Mouse (Mus musculus) retina, postnatal 7 days (tissue): ENCODE measurements around the gene Elmo3.

ENCODE experiments used
- DNase-seq: peaks from one replicate; pipeline ENCODE4 v3.0.0-alpha.2; 2012; ENCODE audit warnings: low read depth, low spot score

The Elmo3 gene

DNA sequence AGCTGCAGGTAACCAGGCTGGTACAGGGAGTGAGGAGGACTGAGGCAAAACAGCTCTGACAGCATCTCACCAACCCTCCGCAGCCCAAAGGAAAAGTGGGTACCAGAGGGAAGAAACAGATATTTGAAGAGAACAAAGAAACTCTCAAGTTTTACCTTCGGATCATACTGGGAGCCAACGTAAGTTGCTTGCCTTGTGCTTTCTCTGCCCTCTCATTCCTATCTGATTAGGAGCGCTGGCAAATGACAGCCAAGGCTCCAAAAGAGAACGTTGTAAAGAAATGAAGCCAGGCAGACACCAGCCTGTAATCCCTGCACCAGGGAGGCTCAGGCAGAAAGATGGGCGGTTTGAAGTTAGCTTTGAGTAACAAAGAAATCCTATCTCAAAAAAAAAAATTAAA, 21.6 kb downstream of the Elmo3 start:
- no peak for DNase-seq

DNA sequence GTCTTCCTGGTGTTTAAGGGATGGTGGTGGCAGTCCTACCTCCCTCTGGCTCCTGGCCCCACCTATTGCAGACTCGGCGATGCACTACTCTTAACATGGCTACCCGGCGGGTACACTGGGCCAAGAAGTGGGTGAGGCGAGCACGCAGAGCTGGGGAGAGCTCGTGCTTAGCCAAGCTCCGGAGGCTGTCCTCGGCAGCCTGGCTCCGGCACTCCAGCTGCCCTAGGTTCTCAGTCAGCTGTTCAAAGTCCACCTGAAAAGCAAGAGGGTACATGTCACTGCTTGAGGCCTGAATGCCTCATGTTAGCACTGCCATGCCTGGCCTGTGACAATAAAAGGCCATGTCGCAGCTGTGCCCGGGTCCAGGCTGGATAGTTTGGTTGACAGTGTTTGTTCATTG, 24.9 kb downstream of the Elmo3 start:
- DNase-seq, result no peak

DNA sequence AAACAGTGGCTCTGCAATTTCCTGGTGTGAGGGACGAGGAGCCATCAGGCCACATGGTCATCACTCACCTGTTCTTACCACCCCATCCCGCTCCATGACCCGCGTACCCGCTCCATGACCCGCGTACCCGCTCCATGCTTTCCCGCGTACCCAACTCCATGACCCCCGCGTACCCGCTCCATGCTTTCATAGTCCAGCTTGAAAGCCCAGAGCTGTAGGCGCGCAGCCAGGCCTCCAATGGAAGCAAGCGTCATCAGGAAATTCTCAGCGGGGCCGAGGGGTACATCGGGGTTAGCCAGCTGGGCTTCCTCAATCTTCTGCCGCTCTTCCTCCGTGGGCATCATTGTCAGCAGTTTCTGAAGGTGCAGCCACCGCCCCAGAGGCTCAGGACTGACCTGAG, 26.1 kb downstream of the Elmo3 start:
- DNase-seq, result no peak

DNA sequence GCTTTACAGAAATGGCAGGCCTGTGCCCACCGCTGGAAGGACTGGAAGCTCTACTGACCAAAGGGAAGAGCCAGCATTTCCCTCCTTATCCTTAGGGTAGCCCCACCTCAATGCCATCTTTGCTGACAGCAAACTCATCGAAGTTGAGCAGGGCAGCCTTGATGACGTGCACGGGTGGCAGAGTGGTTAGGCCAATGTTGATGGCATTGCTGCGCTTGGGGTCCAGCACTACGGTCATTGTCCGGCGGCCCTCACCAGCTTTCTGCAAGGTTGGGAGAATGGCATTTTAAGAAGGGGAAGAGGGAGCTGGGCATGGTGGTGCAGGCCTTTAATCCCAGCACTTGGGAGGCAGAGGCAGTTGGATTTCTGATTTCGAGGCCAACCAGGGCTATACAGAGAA, 26.5 kb downstream of the Elmo3 start:
- no peak for DNase-seq

DNA sequence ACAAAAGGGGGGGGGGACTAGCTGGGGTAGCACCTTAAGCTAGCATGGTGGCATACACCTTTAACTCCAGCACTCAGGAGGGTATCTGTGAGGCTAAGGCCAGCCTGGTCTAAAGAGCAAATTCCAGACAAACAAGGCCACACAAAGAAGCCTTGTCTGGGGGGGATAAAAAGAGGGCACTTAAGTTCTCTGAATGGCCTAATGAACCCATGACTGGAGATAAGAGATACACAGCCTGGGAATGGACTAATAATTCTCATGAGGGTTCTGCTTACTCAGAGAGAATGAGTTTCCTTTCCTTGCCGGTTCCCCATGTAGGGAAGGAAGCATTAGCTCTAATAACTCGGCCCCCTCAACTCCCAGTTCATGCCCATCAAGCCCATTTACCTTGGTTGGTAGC, 27.1 kb downstream of the Elmo3 start:
- DNase-seq, result no peak

GRCm38 (mm10) chr8:105336373-105337130, 31.2 kb downstream of the Elmo3 start:
- DNase-seq, result no peak

- no peak for DNase-seq
Measured at GRCm38 (mm10) chr8:105338992-105339391, 33.6 kb downstream of the Elmo3 start.

DNA sequence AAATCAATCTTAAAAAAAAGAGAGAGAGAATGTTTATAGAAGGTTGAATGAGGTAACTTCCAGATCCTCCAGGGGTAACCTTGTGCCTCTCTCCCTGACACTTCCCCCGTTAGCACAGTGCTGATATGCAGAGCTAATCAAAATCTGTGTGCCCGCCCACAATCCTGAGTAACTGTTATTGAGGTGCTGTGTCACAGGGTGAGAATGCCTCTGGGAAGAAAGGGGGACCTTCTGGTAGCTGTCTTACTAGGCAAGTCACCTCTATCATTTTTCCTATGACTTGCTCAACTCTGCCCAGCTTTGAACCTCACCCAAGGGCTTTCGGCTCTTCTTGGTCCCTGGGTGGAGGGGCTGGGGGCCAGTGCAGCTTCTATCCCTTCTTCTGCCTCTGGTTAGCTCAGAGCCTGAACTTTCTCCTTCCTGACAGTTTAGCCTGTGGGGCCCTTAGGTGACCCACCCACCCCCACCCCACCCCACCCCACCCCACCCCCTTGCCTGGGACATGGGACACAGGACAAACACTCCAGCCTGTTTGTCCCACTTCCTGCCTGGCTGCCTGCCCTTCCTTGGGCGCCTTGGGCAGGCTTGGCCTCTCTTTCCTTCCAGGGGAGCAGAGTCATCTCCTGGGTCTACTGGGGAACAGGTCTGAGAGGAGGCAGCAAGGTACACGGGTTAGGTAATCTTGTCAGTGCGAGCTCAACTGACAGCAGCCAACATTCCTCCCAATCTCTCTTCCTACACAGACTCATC, 34.7 kb downstream of the Elmo3 start:
- DNase-seq, result no peak

DNA sequence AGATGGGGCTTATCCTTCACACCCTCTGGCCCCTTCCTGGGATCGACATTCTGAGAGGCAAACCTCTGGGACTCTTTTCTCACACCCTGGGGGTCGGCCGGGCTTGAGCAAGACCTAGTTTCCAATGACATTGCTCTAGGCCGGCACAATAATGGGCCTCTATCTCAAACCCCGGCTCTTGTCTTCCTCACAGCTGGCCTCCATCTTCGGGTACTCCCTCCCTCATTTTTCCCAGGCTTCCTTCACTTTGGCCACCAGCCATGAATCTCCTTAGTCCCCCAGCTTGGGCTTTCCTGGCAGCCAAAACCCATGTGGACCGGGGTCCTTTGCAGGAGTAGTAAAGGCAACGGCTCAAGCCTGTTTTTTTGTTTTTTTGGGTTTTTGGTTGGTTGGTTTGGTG, 36.0 kb downstream of the Elmo3 start:
- no peak for DNase-seq

- DNase-seq, result no peak
Measured at GRCm38 (mm10) chr8:105342768-105343167, 37.4 kb downstream of the Elmo3 start.

- DNase-seq, result no peak
Measured at GRCm38 (mm10) chr8:105343791-105344574, 38.6 kb downstream of the Elmo3 start.

GRCm38 (mm10) chr8:105345061-105345975, 39.9 kb downstream of the Elmo3 start:
- DNase-seq, result no peak

- DNase-seq, result no peak
Measured at GRCm38 (mm10) chr8:105346611-105347427, 41.4 kb downstream of the Elmo3 start.

DNA sequence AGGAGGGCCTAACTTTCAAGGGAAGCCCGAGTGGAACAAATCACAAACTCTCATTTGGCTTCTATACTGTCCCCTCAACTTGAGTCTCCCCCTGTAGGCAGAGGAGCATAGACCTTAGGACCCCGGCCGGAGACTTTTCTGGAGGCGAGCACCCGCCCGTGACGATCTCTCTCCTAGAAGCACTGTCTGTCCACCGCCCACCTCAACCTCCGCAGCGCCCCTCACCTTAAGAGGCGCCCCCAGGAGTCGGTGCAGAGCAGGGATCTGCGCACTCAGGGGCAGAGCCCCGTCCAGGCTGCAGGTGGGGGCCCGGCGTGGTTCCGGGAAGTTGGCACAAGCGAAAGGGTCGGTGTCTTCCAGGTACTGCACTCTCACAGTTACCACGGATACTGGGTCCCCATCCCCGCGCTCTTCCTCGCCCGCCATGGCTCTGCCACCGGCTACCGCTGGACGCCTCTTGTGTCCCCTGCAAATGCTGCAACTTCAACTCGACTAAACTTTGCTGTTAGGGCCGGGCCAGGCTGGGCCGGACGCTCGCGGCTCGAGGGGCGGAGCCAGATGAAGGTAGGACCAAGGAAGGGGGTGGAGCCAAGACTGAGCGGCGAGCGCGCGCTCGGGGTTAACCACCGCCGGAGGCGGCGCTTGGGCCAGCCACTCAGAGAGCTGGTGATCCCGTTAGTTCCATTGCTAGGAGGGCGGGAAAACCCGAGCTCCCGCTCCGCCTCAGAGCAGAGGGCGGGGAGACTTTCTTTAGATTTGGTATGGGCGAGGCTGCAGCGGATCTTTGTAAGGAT, 42.2 kb downstream of the Elmo3 start, which contains the start of gene Fhod1:
Gene Fhod1 (minus strand): TSS at position 526 of the 794 bp plus-strand sequence.
- peak; percentile 71 for DNase-seq

DNA sequence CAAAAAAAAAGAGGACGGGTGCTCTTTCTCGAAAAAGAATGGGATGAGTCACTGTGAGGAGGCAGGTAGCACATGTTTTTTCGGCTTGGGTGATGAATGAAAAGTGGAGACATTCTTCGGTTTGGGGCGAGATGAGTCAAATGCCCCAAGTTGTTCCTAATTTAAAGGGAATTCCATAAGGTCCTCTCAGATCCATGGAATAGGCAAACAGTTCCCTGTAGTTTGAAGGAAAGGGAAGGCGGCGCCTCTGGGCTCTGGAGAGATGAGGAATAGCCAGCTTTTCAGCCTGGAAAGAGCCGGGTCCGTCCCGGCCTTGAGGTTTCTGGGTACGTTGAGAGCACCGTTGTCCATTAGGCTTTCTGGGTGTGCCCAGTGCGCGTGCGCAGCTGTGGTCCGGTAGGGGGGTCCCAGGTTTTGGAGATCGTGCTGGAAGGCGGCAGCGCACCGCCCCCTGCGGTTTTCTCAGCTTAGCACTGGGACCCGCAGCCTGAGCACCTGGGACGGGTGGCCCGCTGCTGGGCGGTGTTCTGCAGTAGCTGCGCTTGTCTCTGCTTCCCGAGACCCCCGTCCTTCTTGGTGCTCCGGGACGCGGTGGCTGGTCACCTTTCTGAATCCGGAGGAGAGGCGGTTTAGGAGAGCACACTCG, 43.2 kb downstream of the Elmo3 start, which contains the start of gene Slc9a5:
Gene Slc9a5 (plus strand): TSS at position 394 of the 646 bp plus-strand sequence.
- no peak for DNase-seq

- no peak for DNase-seq
Measured at GRCm38 (mm10) chr8:105349096-105349771, 43.8 kb downstream of the Elmo3 start.

DNA sequence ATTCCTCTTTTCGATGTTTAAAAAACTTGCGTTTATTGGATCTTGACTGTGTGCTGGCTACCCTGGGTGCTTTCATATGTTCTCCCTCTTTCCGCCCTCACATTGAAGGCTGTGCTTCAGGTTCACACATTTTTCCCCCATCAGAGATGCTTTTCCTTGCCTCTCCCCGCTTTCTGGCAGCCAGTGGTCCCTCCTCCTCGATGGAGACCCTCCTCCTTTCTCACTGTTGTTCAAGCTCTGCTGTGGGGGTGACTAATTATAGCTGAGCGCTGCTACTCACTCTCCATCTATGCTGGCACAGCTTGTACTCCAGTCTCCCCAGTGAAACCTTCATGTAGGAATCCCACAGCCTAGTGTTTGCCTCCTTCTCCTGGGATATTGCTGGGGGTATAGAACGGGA, 44.8 kb downstream of the Elmo3 start:
- no peak for DNase-seq

DNA sequence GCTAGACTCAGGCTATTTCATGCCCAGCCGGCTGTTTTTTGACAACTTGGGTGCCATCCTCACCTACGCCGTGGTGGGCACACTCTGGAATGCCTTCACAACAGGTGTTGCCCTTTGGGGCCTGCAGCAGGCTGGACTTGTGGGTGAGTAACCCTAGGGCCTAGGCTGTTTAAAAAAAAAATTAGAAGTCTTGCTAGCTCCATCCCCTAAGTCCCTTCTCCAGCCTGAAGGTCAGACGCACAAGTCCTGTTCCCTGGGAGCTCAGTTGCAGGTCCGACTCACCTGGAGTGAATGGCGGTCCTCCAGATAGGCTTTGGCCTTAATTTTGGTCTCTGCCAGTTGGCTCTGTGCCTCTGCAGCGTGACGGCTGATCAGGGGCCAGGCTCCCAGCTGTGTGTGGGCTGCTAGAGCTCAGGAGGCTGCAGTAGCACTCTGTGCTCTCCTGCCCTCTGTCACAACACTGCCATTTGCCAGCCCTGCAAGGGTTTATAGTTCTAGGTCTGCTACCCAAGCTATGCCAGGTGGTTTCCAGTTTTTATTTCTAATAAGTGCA, 48.3 kb downstream of the Elmo3 start:
- no peak for DNase-seq
